Mouse (Mus musculus) urinary bladder, adult 2 months (tissue): Measurements from ENCODE around the gene Ptpn12. TPM values are rescaled to one million over a fixed set of nuclear protein-coding genes. Genes with fewer than 3 reads are reported as not detected.
A peak's percentile ranks its signal among the peaks of the same experiment; 100 is the strongest.

Experiments used
- DNase-seq: peaks from one replicate; pipeline ENCODE4 v3.0.0; 2022; ENCODE audit warnings: low spot score
- polyA plus RNA-seq: library from polyadenylated mRNA; depleted of rRNA; stranded (reverse); fragments of >200 nt; gene quantifications from 2 replicates; pipeline ENCODE4 v1.2.3, GENCODE M21; 2012; rRNA removed

The Ptpn12 gene
- polyA plus RNA-seq, result 40.6 and 50.2 TPM in 2 replicates

GRCm38 (mm10) chr5:21055820-21056531, at the start of gene Ptpn12:
Gene Ptpn12, minus strand, starts transcription at chr5:21055911.
- DNase-seq, result peak; percentile 97

GRCm38 (mm10) chr5:21091179-21091578, 35.5 kb upstream of the Ptpn12 start:
- no peak for DNase-seq

- DNase-seq, result no peak
Measured at GRCm38 (mm10) chr5:21057217-21057616, 1.5 kb upstream of the Ptpn12 start.

GRCm38 (mm10) chr5:21056595-21056994, 884 bp upstream of the Ptpn12 start:
- DNase-seq, result no peak

- DNase-seq, result peak; percentile 63
Measured at GRCm38 (mm10) chr5:21055071-21055819, 466 bp downstream of the Ptpn12 start.

- DNase-seq, result peak; percentile 41
Measured at GRCm38 (mm10) chr5:21054472-21055070, 1.1 kb downstream of the Ptpn12 start.

- DNase-seq, result no peak
Measured at GRCm38 (mm10) chr5:21053571-21054307, 2.0 kb downstream of the Ptpn12 start.

GRCm38 (mm10) chr5:21052521-21052920, 3.2 kb downstream of the Ptpn12 start:
- DNase-seq, result no peak

- no peak for DNase-seq
Measured at GRCm38 (mm10) chr5:21050770-21051122, 5.0 kb downstream of the Ptpn12 start.

- DNase-seq, result no peak
Measured at GRCm38 (mm10) chr5:21050061-21050769, 5.5 kb downstream of the Ptpn12 start.

- DNase-seq, result no peak
Measured at GRCm38 (mm10) chr5:21049006-21049405, 6.7 kb downstream of the Ptpn12 start.

- no peak for DNase-seq
Measured at GRCm38 (mm10) chr5:21047114-21047513, 8.6 kb downstream of the Ptpn12 start.

GRCm38 (mm10) chr5:21046150-21047048, 9.3 kb downstream of the Ptpn12 start:
- no peak for DNase-seq

GRCm38 (mm10) chr5:21045462-21045861, 10.2 kb downstream of the Ptpn12 start:
- DNase-seq, result no peak

GRCm38 (mm10) chr5:21038100-21038499, 17.6 kb downstream of the Ptpn12 start:
- no peak for DNase-seq

GRCm38 (mm10) chr5:21035689-21036480, 19.8 kb downstream of the Ptpn12 start:
- no peak for DNase-seq

GRCm38 (mm10) chr5:21034388-21034966, 21.2 kb downstream of the Ptpn12 start:
- DNase-seq, result no peak

GRCm38 (mm10) chr5:21033382-21034056, 22.2 kb downstream of the Ptpn12 start:
- no peak for DNase-seq

- no peak for DNase-seq
Measured at GRCm38 (mm10) chr5:21032626-21033025, 23.1 kb downstream of the Ptpn12 start.
